Mouse (Mus musculus) lung, postnatal 0 days (tissue): ENCODE measurements around the gene Ngb.

Source experiments
- CTCF ChIP-seq: IDR thresholded peaks from 2 replicates; pipeline ENCODE4 v1.5.1; 2016; ENCODE audit warnings: antibody characterized with exemption, mild to moderate bottlenecking
- EP300 ChIP-seq: IDR thresholded peaks from 2 replicates; pipeline ENCODE4 v1.6.1; 2016; ENCODE audit warnings: antibody characterized with exemption, mild to moderate bottlenecking, control low read depth

GRCm38 (mm10) chr12:87089701-87090100, 12.6 kb downstream of the Ngb start:
- no peak for TF ChIP-seq CTCF
- no peak for TF ChIP-seq EP300
